Mouse (Mus musculus) CH12.LX (cell line): ENCODE results near the gene Rtn2. TPM values are rescaled to one million over a fixed set of nuclear protein-coding genes. Genes with fewer than 3 reads are reported as not detected.

Experiments
- DNase-seq: peaks from one replicate; pipeline ENCODE4 v3.0.0-alpha.2; 2013; ENCODE audit errors: extremely low read depth
- H3K27ac ChIP-seq: 2 replicates; pipeline ENCODE4 v1.5.1; 2012; ENCODE audit warnings: low read depth, mild to moderate bottlenecking, control low read depth, moderate library complexity; ENCODE audit not compliant: insufficient read depth
- H3K27me3 ChIP-seq: replicated peaks from 2 replicates; pipeline ENCODE3; 2012; ENCODE audit warnings: inconsistent platforms
- H3K36me3 ChIP-seq, 2 experiments: replicated peaks in 1 of 2; 2 replicates each; pipeline versions ENCODE3 to v1.6.1; 2012; ENCODE audit warnings: inconsistent platforms in 1 of 2, low read length in 1 of 2, mild to moderate bottlenecking in 1 of 2, mixed read lengths in 1 of 2, moderate library complexity in 1 of 2; ENCODE audit not compliant: control insufficient read depth in 1 of 2, insufficient read depth in 1 of 2
- H3K4me1 ChIP-seq, 2 experiments: 2 replicates each; pipeline ENCODE4 v1.6.1; 2012; ENCODE audit warnings: inconsistent platforms in 1 of 2, moderate library complexity in 1 of 2; ENCODE audit not compliant: insufficient read depth in 2 of 2, control insufficient read depth in 1 of 2
- H3K4me2 ChIP-seq: 2 replicates; pipeline ENCODE4 v1.6.1; 2012; ENCODE audit warnings: low read depth, mild to moderate bottlenecking, control low read depth; ENCODE audit not compliant: poor library complexity, insufficient read depth, severe bottlenecking
- H3K4me3 ChIP-seq, 3 experiments: fragments of 150-350 bp in 1 of 3; sonication (generic) in 1 of 3; replicated peaks in 1 of 3; 2 replicates each; pipeline versions ENCODE3 to v1.5.1; 2011 to 2012; ENCODE audit warnings: low read depth in 2 of 3, low read length in 2 of 3, mild to moderate bottlenecking in 2 of 3, moderate library complexity in 2 of 3, control low read depth in 1 of 3, improper control_type of control experiment in 1 of 3, inconsistent platforms in 1 of 3, mixed read lengths in 1 of 3; ENCODE audit not compliant: poor library complexity in 1 of 3
- H3K79me2 ChIP-seq: replicated peaks from 2 replicates; pipeline ENCODE4 v1.6.1; 2012; ENCODE audit warnings: mild to moderate bottlenecking, moderate library complexity; ENCODE audit not compliant: control insufficient read depth, poor library complexity, insufficient read depth, severe bottlenecking; ENCODE audit errors: extremely low read depth
- H3K9ac ChIP-seq: 2 replicates; pipeline ENCODE4 v1.6.1; 2012; ENCODE audit warnings: low read depth, mild to moderate bottlenecking, control low read depth, moderate library complexity; ENCODE audit not compliant: insufficient read depth
- H3K9me3 ChIP-seq: replicated peaks from 2 replicates; pipeline ENCODE3; 2012; ENCODE audit warnings: low read length, inconsistent platforms, mixed read lengths
- CHD1 ChIP-seq: IDR thresholded peaks from 2 replicates; pipeline ENCODE4 v1.6.1; 2012; ENCODE audit warnings: low read depth, low read length, improper control_type of control experiment, inconsistent platforms
- E2F4 ChIP-seq: IDR thresholded peaks from 2 replicates; pipeline ENCODE4 v1.6.1; 2011; ENCODE audit warnings: low read depth, low read length, improper control_type of control experiment; ENCODE audit not compliant: insufficient replicate concordance
- ELF1 ChIP-seq: IDR thresholded peaks from 2 replicates; pipeline ENCODE4 v1.6.1; 2014; ENCODE audit warnings: low read depth, mild to moderate bottlenecking, inconsistent platforms, low read length, improper control_type of control experiment
- EP300 ChIP-seq: IDR thresholded peaks from 2 replicates; pipeline ENCODE4 v1.6.1; 2011; ENCODE audit warnings: low read length, improper control_type of control experiment
- ETS1 ChIP-seq: conservative IDR thresholded peaks from 2 replicates; pipeline ENCODE4 v1.6.1; 2012; ENCODE audit warnings: low read depth, mild to moderate bottlenecking, inconsistent platforms, low read length, improper control_type of control experiment, moderate library complexity
- HCFC1 ChIP-seq: IDR thresholded peaks from 2 replicates; pipeline ENCODE4 v1.6.1; 2012; ENCODE audit warnings: low read depth, mild to moderate bottlenecking, inconsistent platforms, low read length, improper control_type of control experiment
- IRF4 ChIP-seq: IDR thresholded peaks from 2 replicates; pipeline ENCODE4 v1.6.1; 2014; ENCODE audit warnings: low read depth, mild to moderate bottlenecking, inconsistent platforms, low read length, improper control_type of control experiment
- KAT2A ChIP-seq: IDR thresholded peaks from 2 replicates; pipeline ENCODE4 v1.6.1; 2012; ENCODE audit warnings: low read length, improper control_type of control experiment, inconsistent platforms; ENCODE audit not compliant: insufficient replicate concordance
- MAFK ChIP-seq: IDR thresholded peaks from 2 replicates; pipeline ENCODE4 v1.6.1; 2011; ENCODE audit warnings: low read length, improper control_type of control experiment; ENCODE audit not compliant: insufficient replicate concordance
- MAZ ChIP-seq: IDR thresholded peaks from 2 replicates; pipeline ENCODE4 v1.6.1; 2012; ENCODE audit warnings: low read depth, mild to moderate bottlenecking, inconsistent platforms, low read length, improper control_type of control experiment, moderate library complexity
- MYC ChIP-seq: IDR thresholded peaks from 2 replicates; pipeline ENCODE4 v1.6.1; 2011; ENCODE audit warnings: low read depth, mild to moderate bottlenecking, improper control_type of control experiment, low read length
- NRF1 ChIP-seq: IDR thresholded peaks from 2 replicates; pipeline ENCODE4 v1.6.1; 2014; ENCODE audit warnings: low read depth, mild to moderate bottlenecking, inconsistent platforms, low read length, improper control_type of control experiment, moderate library complexity
- POLR2A ChIP-seq: IDR thresholded peaks from 2 replicates; pipeline ENCODE4 v1.6.1; 2011; ENCODE audit warnings: low read depth, mild to moderate bottlenecking, improper control_type of control experiment, low read length
- SIN3A ChIP-seq: IDR thresholded peaks from 2 replicates; pipeline ENCODE4 v1.6.1; 2012; ENCODE audit warnings: low read length, improper control_type of control experiment, inconsistent platforms
- USF1 ChIP-seq: IDR thresholded peaks from 2 replicates; pipeline ENCODE4 v1.6.1; 2014; ENCODE audit warnings: low read depth, mild to moderate bottlenecking, inconsistent platforms, low read length, improper control_type of control experiment
- ZMIZ1 ChIP-seq: IDR thresholded peaks from 2 replicates; pipeline ENCODE4 v1.6.1; 2012; ENCODE audit warnings: low read depth, mild to moderate bottlenecking, inconsistent platforms, low read length, improper control_type of control experiment
- dilution Hi-C: fragments of 300-500 bp; cut with MboI; formaldehyde crosslinking; loops from 2 replicates; pipeline ENCODE4 v1.14.3; 2020; ENCODE audit warnings: low sequenced_read_pairs; ENCODE audit not compliant: extremely low pct_unique_long_range_greater_than_20kb, extremely low pct_ligation_motif_present
- in situ Hi-C: fragments of 300-500 bp; cut with MboI; formaldehyde crosslinking; loops from 3 replicates; pipeline ENCODE4 v1.14.3; 2019; ENCODE audit warnings: low sequenced_read_pairs, low pct_ligation_motif_present, low pct_unique_long_range_greater_than_20kb, mixed read lengths
- polyA plus RNA-seq: library from polyadenylated mRNA; unstranded; fragments of >175 nt; gene quantifications from 2 replicates; pipeline ENCODE4 v1.2.1, GENCODE M21; 2012; ENCODE audit warnings: low read depth; ENCODE audit not compliant: insufficient read length
- total RNA-seq, 2 experiments: library from RNA; depleted of rRNA; stranded (reverse); fragments of 300-350 nt in 1 of 2; fragments of >200 nt in 1 of 2; gene quantifications; 2 replicates each; pipeline ENCODE4 v1.2.3; 2012 to 2014

Rtn2 gene
- total and polyA plus RNA-seq, 3 experiments: 0.56 to 0.76 (median 0.72) TPM

DNA sequence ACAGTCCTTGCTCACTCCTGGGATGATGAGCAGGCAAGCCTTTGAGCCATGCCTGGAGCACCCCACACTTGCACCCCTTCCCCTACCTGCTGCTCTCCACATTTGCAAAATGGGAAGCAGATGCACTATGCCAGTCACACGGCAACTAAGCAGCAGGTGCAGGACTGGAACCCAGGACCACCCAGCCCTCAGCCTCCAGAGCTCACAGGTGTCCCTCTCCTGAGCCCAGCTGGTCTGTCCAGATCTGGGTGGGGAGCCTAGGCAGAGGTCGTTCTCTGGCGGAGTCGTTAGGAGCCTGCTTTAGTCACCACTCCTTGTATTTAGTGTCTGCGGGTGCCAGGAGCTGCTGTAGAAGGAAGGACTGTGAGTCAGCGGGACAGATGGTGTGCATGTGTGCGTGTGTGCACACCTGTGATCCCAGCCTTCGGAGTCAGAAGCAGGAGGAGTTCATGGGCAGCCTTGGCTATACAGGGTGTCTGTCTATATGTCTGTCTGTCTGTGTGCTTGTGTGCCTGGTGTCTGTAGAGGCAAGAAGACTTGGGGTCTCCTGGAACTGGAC is 41.4 kb upstream of the Rtn2 start:
- H3K4me2 ChIP-seq: no peak overlapping the region
- peaks cover 8 to 37% of the 10 kb centered on the region in 2 experiments for H3K4me1 ChIP-seq
- peaks cover 13 to 43% of the 10 kb centered on the region in 2 experiments for H3K36me3 ChIP-seq
- no peak overlapping the region for H3K27ac ChIP-seq
- no peaks in the 10 kb centered on the region for H3K9me3 ChIP-seq
- in situ Hi-C loops (no loop called here), dilution Hi-C loops (no loop called here)
- H3K79me2 ChIP-seq: no peaks in the 10 kb centered on the region; the same call in none of the 2 replicates
- no peak overlapping the region for H3K9ac ChIP-seq
- no peak for DNase-seq
- no peak overlapping the region for H3K4me3 ChIP-seq
- no peak for TF ChIP-seq MAZ
- no peaks in the 10 kb centered on the region for H3K27me3 ChIP-seq

- dilution Hi-C loops (no loop called here), in situ Hi-C loops (no loop called here)
- Histone ChIP-seq H3K4me2 (no peak overlapping the region), H3K27ac (no peak overlapping the region), H3K4me1 (peaks cover 8 to 41% of the 10 kb centered on the region in 2 experiments), H3K9ac (no peak overlapping the region), H3K79me2 (no peaks in the 10 kb centered on the region; the same call in none of the 2 replicates), H3K27me3 (no peaks in the 10 kb centered on the region), H3K4me3 (no peak overlapping the region), H3K36me3 (peaks cover 13 to 46% of the 10 kb centered on the region in 2 experiments), H3K9me3 (no peaks in the 10 kb centered on the region)
- no peak for DNase-seq
- TF ChIP-seq CHD1 (no peak), MAFK (peak; percentile 68; the same call in 1 of the 2 replicates), POLR2A (no peak)
Observed at GRCm38 (mm10) chr7:19242005-19242404, 40.4 kb upstream of the Rtn2 start.

GRCm38 (mm10) chr7:19243858-19244257 is 38.6 kb upstream of the Rtn2 start:
- Histone ChIP-seq H3K27me3 (no peaks in the 10 kb centered on the region), H3K9me3 (no peaks in the 10 kb centered on the region), H3K4me2 (no peak overlapping the region), H3K79me2 (no peaks in the 10 kb centered on the region; the same call in 1 of the 2 replicates), H3K36me3 (peaks cover 13 to 53% of the 10 kb centered on the region in 2 experiments), H3K9ac (no peak overlapping the region), H3K4me1 (peaks cover 14 to 41% of the 10 kb centered on the region in 2 experiments), H3K27ac (no peak overlapping the region), H3K4me3 (no peak overlapping the region)
- no peak for DNase-seq
- TF ChIP-seq IRF4 (no peak), NRF1 (no peak), EP300 (no peak), HCFC1 (no peak), MYC (no peak), POLR2A (no peak), ELF1 (no peak), ETS1 (no peak), E2F4 (no peak), USF1 (no peak), ZMIZ1 (no peak), KAT2A (no peak), SIN3A (no peak), MAZ (no peak)
- in situ Hi-C loops (no loop called here), dilution Hi-C loops (no loop called here)
